Mouse (Mus musculus) kidney, postnatal 0 days (tissue): ENCODE measurements at regions not wholly inside any gene's neighbourhood (a gene's known extent, or its start where the extent isn't known, plus 50 kb on each side); places are given as distances from the start of the nearest gene placed in this dataset.

ENCODE experiments used
- ATAC-seq: fragments of 200-750 bp; cut with Nextera tagmentation; replicated peaks from 2 replicates; pipeline ENCODE4 v1.8.0; 2017; ENCODE audit warnings: low read depth, moderate number of reproducible peaks, moderate TSS enrichment, moderate library complexity; ENCODE audit not compliant: low FRiP score
- DNase-seq: peaks from one replicate; pipeline ENCODE4 v3.0.0-alpha.2; 2016; ENCODE audit warnings: low spot score
- H3K27ac ChIP-seq: fragments of 300-500 bp; sonication (generic); 2 replicates; pipeline ENCODE4 v1.5.1; 2014; ENCODE audit warnings: mild to moderate bottlenecking
- H3K27me3 ChIP-seq: fragments of 300-500 bp; sonication (generic); 2 replicates; pipeline ENCODE4 v1.6.1; 2014; ENCODE audit warnings: low read length, mixed read lengths; ENCODE audit not compliant: insufficient read depth
- H3K36me3 ChIP-seq: fragments of 300-500 bp; sonication (generic); 2 replicates; pipeline ENCODE4 v1.6.1; 2014; ENCODE audit warnings: low read length, mixed read lengths; ENCODE audit not compliant: insufficient read depth
- H3K4me1 ChIP-seq: fragments of 300-500 bp; sonication (generic); replicated peaks from 2 replicates; pipeline ENCODE4 v1.6.1; 2014; ENCODE audit warnings: antibody characterized with exemption, low read length, mixed read lengths; ENCODE audit not compliant: insufficient read depth
- H3K4me2 ChIP-seq: fragments of 300-500 bp; sonication (generic); 2 replicates; pipeline ENCODE4 v1.6.1; 2014; ENCODE audit warnings: mild to moderate bottlenecking, low read length, moderate library complexity, mixed read lengths
- H3K4me3 ChIP-seq: fragments of 300-500 bp; sonication (generic); replicated peaks from 2 replicates; pipeline ENCODE4 v1.5.1; 2014; ENCODE audit warnings: low read depth, low read length
- H3K9ac ChIP-seq: fragments of 300-500 bp; sonication (generic); 2 replicates; pipeline ENCODE4 v1.6.1; 2014; ENCODE audit warnings: low read depth, low read length
- H3K9me3 ChIP-seq: fragments of 300-500 bp; sonication (generic); replicated peaks from 2 replicates; pipeline ENCODE4 v1.6.1; 2016; ENCODE audit warnings: low read length, inconsistent platforms, mixed read lengths
- CTCF ChIP-seq: IDR thresholded peaks from 2 replicates; pipeline ENCODE4 v1.5.1; 2016; ENCODE audit warnings: antibody characterized with exemption, low read depth, mild to moderate bottlenecking, moderate library complexity
- WGBS: fragments of 180-500 bp; shearing (Covaris S2); extraction: QIAGEN DNeasy Blood & Tissue Kit; methylation state at CpG from one replicate; pipeline ENCODE4 v1.1.7; 2014; 5-methylcytosine and 5-hydroxymethylcytosine counted together

DNA sequence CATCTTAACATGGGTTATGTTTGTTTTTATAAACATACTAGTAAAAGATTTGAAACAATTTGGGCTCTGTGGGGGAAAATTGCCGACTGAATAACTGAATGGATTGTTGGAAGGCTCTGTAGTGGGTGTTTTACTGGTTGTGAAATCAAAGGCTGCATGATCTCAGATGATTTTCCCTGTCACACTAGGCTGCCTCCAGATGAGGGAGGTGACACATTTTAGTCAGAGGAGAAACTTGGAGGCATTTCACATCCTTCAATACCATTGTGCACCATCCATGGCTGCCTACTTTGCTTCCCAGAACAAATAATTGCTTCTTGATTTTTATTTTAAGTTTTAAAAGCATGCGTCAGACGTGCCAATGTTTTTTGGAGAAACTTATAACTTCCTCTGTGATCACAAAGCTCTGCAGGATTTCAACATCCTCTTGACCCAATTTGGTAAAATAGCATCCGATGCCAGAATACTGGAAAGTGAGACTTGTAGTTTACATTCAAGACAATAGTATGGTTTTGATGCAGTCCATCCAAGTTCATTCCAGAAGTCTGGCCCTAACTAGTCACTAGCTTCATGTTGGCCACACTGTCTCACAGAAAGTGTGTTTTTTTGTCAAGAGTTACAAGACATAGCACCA, 163.0 kb upstream of the Mocs2 start:
- no peak for TF ChIP-seq CTCF
- Histone ChIP-seq H3K4me2 (no peak overlapping the region), H3K27me3 (no peaks in the 10 kb centered on the region), H3K4me1 (no peaks in the 10 kb centered on the region), H3K27ac (no peak overlapping the region), H3K9me3 (no peaks in the 10 kb centered on the region), H3K36me3 (no peaks in the 10 kb centered on the region), H3K9ac (no peak overlapping the region), H3K4me3 (no peak overlapping the region)
- no peak for DNase-seq
- WGBS: 73% methylated on average over 4 of the region's 4 CpGs
- ATAC-seq: no peak

DNA sequence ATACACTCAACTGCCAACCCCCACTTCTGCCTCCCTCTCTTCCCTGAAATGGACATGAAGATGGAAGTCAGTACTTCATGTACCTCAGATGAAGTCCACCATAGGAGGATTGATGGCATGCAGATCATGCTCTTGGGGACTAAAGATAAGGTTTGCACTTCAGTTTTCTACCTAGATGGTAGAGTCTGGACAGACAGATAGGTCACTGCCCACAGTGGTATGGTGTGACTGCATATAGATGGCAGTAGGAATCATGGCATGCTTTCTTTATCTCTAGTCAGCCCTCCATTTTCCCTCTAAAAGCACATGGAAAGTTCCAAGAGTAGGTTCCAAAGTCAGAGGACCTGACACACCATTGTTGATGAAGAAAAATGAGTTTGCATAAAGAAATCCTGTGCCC, 145.6 kb upstream of the Mocs2 start:
- Histone ChIP-seq H3K9me3 (no peaks in the 10 kb centered on the region; the same call in 1 of the 2 replicates), H3K4me2 (no peak overlapping the region), H3K4me3 (no peak overlapping the region), H3K4me1 (no peaks in the 10 kb centered on the region), H3K36me3 (no peaks in the 10 kb centered on the region), H3K27me3 (no peaks in the 10 kb centered on the region), H3K27ac (no peak overlapping the region), H3K9ac (no peak overlapping the region)
- no peak for DNase-seq
- no peak for ATAC-seq
- no peak for TF ChIP-seq CTCF

DNA sequence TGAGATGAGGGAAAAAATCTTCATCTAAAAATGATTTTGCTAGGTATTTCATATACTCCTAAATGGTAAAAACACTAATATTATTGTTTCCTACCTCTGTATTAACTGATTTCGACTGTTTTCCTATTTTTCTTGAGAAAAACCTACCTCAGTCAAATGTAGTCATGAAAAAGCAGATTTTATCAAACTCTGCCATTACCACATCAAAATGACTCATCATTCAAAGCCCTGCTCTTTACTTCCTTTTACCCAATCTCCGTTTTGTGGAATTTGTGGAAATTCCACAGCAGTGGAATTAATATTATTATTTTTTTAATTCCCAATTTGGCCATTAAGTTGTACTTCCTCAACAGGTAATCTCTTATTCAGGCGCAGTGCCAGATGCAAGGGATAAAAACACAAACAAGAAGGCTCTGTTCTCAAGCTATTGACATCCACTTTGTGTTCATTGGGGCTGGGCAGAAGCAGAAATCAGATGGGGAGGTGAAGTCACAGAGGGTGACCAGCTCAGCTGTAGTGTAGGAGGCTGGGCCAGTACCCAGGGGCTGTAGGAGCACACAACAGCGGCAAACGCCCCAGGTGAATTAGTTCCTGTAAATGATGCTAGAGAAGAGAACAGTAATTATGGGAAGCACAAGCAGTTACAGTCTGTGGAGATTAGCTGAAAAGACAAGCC, 138.2 kb upstream of the Mocs2 start:
- H3K27me3 ChIP-seq: no peaks in the 10 kb centered on the region
- peak overlapping the region; percentile 33; the same call in 1 of the 2 replicates for H3K4me2 ChIP-seq
- no peaks in the 10 kb centered on the region for H3K36me3 ChIP-seq
- TF ChIP-seq CTCF: no peak
- ATAC-seq: peak; percentile 75; the same call in 1 of the 2 replicates
- H3K9me3 ChIP-seq: no peaks in the 10 kb centered on the region
- H3K4me3 ChIP-seq: no peak overlapping the region
- 0 out of 2 replicates have a peak overlapping the region, but pooled peaks have one; percentile 32 for H3K27ac ChIP-seq
- no peaks in the 10 kb centered on the region for H3K4me1 ChIP-seq
- H3K9ac ChIP-seq: no peak overlapping the region
- no peak for DNase-seq
- WGBS: 57% methylated on average over 5 of the region's 5 CpGs

DNA sequence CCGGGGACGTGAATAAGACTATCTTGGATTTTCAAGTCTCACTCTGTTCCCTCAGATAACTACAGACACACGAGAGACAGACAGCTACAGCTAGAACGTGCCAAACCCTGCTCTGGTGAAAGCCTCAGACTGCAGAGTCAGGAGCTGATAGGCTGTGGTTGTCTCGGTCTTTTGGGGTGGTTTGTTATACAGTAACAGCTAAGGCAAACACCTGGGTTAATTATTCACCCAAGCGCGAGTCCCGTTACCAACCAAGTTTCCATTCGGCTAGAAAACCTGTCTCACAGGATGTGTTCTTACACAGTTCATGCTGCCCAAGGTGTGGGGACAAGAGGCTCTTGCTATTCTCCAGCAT, 137.7 kb upstream of the Mocs2 start:
- Histone ChIP-seq H3K4me2 (peak overlapping the region; percentile 33; the same call in 1 of the 2 replicates), H3K9me3 (no peaks in the 10 kb centered on the region), H3K27ac (0 out of 2 replicates have a peak overlapping the region, but pooled peaks have one; percentile 32), H3K27me3 (no peaks in the 10 kb centered on the region), H3K36me3 (no peaks in the 10 kb centered on the region), H3K4me3 (no peak overlapping the region), H3K9ac (no peak overlapping the region), H3K4me1 (no peaks in the 10 kb centered on the region)
- whole genome bisulfite sequencing: 53% methylated on average over 9 of the region's 9 CpGs
- no peak for TF ChIP-seq CTCF
- ATAC-seq (peak; percentile 91), DNase-seq (peak; percentile 43)

DNA sequence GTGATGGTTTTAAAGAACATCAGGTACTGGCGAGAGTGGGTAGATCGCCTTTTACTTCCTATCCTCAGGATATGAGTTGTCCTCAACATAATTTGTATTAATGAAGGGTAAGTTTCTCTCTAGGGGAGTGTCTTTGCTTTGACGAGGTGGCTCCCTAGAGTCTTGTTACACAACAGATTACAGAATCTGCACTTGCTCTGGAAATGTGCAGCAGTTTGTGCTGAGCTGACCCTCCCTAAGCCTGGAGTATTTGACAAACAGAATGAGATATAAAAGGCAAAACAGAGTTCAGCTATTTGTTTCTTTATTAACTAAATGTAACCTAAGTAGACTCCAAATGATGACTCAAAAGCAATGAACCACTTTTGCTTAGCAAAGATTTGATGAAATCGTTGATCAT, 136.8 kb upstream of the Mocs2 start:
- H3K27ac ChIP-seq: no peak overlapping the region
- WGBS: 69% methylated on average over 4 of the region's 4 CpGs
- ATAC-seq: no peak

DNA sequence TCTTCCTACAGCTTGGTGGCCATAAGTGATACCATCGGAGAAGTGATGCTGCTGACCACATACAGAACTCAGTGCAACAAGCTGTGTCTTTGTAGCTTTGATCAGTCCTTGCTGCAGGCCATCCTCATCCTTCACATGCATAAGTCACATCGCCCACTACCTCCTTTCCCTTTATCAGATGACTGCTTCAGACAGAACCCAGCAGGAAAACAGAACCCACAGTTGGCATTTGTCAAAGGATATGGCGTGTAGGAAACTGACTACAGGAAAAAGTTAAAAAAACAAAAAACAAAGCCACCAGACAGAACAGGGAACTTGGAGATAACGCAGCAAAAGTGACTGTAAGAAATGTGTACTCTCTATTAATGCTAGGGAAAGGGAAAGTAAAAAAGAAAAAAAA, 136.1 kb upstream of the Mocs2 start:
- DNase-seq (no peak), ATAC-seq (no peak)
- no peaks in the 10 kb centered on the region for H3K27me3 ChIP-seq
- WGBS: 64% methylated on average over 4 of the region's 4 CpGs
- H3K27ac ChIP-seq: no peak overlapping the region
- H3K4me3 ChIP-seq: no peak overlapping the region
- no peak for TF ChIP-seq CTCF
- no peak overlapping the region for H3K4me2 ChIP-seq
- H3K36me3 ChIP-seq: no peaks in the 10 kb centered on the region
- no peak overlapping the region for H3K9ac ChIP-seq
- H3K4me1 ChIP-seq: no peaks in the 10 kb centered on the region
- H3K9me3 ChIP-seq: no peaks in the 10 kb centered on the region

More for the DNA sequence above, 136.8 kb upstream of the Mocs2 start:
- H3K36me3 ChIP-seq: no peaks in the 10 kb centered on the region
- no peak for TF ChIP-seq CTCF
- DNase-seq: no peak
- H3K9ac ChIP-seq: no peak overlapping the region
- H3K4me2 ChIP-seq: no peak overlapping the region
- H3K4me3 ChIP-seq: no peak overlapping the region
- no peaks in the 10 kb centered on the region for H3K4me1 ChIP-seq
- H3K9me3 ChIP-seq: no peaks in the 10 kb centered on the region
- no peaks in the 10 kb centered on the region for H3K27me3 ChIP-seq
